Mouse (Mus musculus) gastrocnemius, postnatal 4 days (tissue): ENCODE data around the gene 9530053A07Rik. TPM values are rescaled to one million over a fixed set of nuclear protein-coding genes. Genes with fewer than 3 reads are reported as not detected.

Source experiments
- DNase-seq, 2 experiments: peaks; one replicate each; pipeline ENCODE4 v3.0.0; 2021 to 2022; ENCODE audit warnings: low spot score in 2 of 2, mixed read lengths in 2 of 2
- total RNA-seq, 2 experiments: library from RNA; stranded (reverse); gene quantifications; 2 replicates each; pipeline ENCODE4 v1.2.3; 2021

The 9530053A07Rik gene
- total RNA-seq, 2 experiments from 2014 or later, result not detected

DNA sequence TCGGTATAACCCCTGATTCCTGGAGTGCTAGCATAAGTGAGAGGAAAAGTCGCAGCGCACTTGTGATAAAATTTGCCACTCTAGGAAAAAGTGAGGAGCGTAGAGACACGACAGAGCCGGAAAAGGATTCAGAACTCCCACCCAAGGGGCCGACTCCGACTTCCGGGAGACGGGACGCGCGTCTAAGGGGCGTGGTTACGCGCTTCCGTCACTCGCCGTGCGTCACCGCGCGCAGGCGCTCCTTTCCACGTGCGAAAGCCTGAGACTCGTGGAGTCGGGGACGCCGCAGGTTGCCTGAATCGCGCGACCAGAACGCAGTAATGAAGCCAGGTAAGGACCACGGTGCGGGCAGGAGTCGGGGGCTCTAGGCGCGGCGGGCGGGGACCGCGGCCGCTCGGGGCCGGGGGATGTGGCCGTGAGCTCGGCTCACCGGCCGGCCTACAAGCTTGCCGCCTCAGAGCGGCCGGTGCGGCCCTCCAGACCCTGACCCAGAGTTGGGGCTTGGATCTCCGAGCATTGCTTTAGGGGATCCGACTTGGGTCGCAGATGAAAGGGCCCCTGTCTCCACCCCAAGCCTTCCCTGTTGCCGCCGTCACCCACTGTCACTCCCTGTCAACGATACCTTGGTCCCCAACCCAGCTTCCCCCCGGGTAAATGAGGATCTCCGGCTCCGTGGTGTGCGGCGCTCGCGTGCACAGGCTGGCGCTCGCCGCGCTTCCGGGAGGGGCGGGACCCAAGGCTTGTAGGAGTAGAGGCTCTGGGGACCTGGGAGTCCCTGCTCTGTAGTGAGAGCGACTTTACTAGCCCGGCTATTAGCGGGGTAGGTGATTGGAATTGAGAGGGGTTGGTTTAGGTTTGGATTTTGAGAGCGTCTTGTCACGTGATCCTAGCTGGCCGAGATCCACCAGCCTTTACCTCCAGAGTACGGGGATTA is 40.5 kb downstream of the 9530053A07Rik start, which contains the start of gene Fbl:
Gene Fbl (plus strand): TSS at position 222 of the 934 bp plus-strand sequence.
- peak; percentile 87 to 91 for DNase-seq

- DNase-seq, result no peak
Measured at GRCm38 (mm10) chr7:28175358-28175757, 46.1 kb downstream of the 9530053A07Rik start.

DNA sequence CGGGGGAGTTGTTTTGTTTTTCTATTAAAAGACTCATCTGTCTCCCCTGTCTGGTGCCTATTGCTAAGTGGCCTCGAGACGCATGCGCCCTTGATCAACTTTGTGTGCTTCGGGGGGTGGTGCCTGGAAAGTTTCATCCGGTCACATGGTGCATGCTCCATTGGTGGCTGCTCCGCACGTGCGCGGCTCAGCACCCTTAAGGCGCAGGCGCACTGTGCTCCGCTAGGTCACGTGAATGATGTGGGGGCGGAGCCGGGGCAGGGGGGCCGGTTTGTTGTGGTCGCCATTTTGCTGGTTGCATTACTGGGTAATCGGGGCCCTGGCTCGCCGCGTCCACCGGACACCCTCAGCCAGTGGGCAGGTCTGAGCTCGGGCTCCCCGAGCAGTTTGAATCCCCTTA is 50.0 kb downstream of the 9530053A07Rik start, which contains the start of gene Dyrk1b:
Gene Dyrk1b (plus strand): TSS at position 242 of the 400 bp plus-strand sequence.
- DNase-seq, result peak; percentile 98 to 99

GRCm38 (mm10) chr7:28179741-28180377 is 50.6 kb downstream of the 9530053A07Rik start:
- DNase-seq, result peak; percentile 86 to 93

DNA sequence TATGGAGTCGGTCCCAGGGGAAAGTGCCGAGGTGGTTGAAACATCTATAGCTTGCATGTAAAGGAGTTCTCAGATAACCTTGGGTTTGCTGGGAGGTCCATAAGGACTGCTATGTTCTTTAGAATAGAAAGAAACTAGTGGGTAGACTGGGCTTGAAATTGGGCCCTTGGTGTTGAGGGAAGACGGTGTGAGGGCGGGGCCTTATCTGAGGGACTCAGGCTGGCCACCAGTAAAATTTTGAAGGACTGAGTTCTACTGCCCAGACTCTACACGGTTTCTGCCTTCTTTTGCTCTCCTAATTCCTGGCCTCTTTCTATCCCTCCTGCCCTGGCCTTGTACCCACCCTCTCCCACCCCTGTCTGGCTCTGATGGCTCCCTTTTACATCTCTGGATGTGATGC is 51.6 kb downstream of the 9530053A07Rik start:
- DNase-seq, result no peak

DNA sequence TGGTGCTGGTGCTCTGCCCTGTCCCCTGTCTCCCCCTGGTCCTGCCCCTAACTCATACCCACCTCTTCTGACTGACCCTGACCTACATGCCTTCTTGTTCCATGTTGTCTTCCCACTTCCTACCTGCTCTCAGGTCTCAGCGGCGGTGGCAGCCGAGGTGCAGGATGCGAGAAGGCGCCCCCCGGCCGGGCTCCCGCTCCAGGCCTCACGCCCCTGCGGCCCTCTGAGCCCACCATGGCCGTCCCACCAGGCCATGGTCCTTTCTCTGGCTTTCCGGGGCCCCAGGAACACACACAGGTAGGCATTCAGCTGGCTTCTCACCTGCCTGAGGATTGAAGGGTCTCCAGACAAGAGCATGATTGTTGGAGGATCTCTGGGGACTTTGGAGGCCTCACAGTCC is 52.1 kb downstream of the 9530053A07Rik start:
- DNase-seq, result no peak

DNA sequence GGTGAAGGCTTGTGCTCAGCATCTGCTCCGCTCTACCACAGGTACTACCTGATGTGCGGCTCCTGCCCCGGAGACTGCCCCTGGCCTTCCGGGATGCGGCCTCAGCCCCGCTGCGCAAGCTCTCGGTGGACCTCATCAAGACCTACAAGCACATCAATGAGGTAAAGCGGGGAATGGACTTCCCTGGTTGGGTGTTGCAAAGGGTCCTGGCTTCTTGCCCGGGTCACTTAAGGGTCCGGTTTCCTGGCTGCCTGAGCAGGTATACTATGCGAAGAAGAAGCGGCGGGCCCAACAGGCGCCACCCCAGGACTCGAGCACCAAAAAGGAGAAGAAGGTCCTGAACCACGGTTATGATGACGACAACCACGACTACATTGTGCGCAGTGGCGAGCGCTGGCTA is 53.1 kb downstream of the 9530053A07Rik start:
- peak in 1 of 2 experiments; percentile 18 for DNase-seq

GRCm38 (mm10) chr7:28185884-28186283 is 56.6 kb downstream of the 9530053A07Rik start:
- DNase-seq, result no peak

GRCm38 (mm10) chr7:28186631-28187030 is 57.4 kb downstream of the 9530053A07Rik start:
- DNase-seq, result no peak

DNA sequence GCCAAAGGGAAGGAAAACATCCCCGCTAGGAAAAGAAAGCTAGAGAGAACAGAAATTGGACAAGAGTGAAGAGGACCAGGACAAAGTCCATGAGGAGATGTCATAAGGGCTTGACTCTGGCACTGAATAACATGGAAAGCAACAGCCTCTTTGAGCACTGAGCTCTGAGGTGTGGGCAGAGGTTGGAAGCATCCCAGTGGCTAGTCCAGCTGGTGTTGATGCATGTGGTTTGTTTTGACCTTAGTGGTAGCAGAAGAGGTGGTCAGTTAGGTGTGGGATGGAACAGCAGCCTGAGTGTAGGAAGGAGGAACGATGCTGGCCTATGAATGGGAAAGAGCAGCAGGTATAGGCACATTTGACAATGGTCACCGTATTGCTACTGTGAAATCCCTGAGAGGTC is 62.2 kb downstream of the 9530053A07Rik start:
- DNase-seq, result no peak

DNA sequence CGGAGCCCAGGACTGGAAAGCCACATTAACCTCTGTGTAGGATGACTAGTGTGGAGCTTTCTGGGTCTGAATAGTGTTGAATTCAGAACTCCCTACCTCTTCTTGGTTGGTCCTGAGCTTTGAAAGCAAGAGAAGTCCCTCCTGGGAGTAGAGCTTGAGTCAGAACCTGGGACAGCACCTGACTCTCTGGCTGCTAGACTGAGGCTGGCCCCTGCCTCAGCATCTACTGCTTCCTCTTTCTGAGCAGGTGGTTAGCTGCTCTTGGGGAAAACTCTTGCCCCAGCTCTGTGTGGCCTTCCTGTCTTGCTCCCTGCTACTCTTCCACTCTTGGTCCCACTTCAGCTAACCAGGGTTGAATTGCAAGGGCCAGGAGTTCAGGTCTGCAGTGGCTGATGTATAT is 62.6 kb downstream of the 9530053A07Rik start:
- DNase-seq, result no peak

GRCm38 (mm10) chr7:28195414-28196098 is 66.3 kb downstream of the 9530053A07Rik start:
- no peak for DNase-seq

GRCm38 (mm10) chr7:28196528-28196927 is 67.3 kb downstream of the 9530053A07Rik start:
- peak in 1 of 2 experiments; percentile 54 for DNase-seq

DNA sequence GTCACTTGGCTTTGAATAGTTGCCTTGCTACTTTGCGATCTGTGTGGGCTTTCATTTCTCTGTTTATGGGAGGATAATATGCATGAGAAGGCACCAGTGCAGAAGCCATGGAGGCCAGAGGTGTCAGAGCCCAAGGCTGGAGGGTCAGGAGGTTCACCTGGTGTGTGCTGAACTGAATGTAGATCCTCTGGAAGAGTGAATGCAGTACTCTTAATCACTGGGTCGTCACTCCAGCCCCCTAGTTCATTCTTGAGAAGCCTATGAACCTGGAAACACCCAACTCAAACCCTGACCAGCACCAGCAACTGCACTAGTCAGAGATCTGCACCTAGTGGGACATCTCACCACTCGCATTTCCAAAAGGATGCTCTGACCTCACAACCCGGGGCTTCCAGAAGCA is 69.8 kb downstream of the 9530053A07Rik start:
- no peak for DNase-seq

DNA sequence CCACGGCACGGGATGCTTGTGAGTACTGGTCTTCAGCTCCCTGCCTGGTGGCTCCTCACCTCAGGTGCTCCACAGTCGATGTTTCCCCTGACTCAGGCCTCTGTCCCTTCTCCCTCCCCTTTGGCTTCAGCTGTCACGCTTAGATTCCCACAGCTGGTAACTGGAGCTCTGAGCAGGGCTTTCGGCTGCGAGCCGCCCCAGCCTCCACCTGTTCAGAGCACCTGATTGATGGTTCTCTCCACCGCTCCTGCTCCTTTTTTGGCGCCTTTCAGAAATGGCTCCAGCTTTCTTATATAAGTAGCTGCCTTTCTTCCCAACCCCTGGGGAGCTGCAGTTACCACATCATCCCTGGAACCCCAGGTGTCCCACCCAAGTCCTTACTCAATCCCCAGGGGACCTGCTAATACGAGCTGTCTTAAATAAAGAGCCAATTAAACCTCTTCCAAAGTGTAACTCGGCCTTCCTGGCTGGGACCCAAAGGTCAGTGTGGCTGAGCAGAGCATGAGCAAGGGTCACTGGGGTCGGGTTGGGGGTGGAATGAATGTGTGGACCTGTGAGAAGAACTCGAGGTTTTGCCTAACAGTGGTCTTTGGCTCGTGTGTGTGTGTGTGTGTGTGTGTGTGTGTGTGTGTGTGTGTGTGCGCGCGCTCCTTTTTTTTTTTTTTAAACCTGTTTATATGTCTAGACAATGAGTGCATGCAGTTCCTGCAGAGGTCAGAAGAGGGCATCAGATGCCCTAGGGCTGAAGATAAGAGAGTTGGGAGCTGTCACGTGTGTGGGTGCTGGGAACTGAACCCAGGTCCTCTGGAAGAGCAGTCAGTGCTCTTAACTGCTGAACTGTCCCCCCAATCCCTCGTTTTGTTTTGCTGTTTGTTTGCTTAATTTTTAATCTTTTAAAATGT is 74.2 kb downstream of the 9530053A07Rik start:
- DNase-seq, result peak; percentile 22 to 44

- peak in 1 of 2 experiments; percentile 38 for DNase-seq
Measured at GRCm38 (mm10) chr7:28206044-28206600, 76.9 kb downstream of the 9530053A07Rik start.

- no peak for DNase-seq
Measured at GRCm38 (mm10) chr7:28208396-28208987, 79.2 kb downstream of the 9530053A07Rik start.

DNA sequence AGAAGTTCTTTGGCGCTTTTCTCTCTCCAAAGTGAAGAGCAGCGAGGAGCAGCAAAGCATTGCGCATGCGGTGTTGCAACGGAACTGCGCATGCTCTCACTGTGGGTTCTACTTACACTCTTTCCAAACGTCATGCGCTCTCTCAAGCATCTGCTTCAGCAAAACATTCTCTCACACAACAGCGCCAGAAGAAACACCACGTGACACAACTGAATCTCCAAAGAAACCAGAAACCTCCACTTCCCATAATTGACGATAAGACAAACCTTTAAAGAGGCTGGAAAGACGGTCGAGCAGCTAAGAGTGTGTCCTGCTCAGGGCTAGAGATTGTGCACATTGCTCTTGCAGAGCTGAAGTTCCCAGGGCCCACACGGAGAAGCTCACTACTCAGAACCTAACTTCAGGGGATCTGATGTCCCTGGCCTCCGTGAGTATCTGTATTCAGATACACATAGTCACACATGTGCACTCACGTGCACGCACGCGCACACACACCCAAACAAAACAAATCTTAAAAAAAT is 79.8 kb downstream of the 9530053A07Rik start:
- peak; percentile 22 to 55 for DNase-seq

DNA sequence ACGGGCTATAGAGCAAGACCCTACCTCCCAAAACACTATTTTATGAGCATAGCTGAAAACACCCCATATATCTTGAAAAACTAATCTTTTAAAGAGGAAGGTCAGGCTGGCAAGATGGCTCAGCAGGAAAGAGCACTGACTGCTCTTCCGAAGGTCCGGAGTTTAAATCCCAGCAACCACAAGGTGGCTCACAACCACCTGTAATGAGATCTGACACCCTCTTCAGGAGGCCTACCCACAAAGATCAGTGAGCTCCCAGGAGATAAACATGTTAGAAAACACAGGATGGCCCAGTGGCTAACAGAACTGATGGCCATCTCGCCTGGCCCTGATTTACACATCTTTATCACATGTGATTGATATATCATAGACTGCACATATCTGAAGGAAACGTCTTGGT is 81.5 kb downstream of the 9530053A07Rik start:
- peak in 1 of 2 experiments; percentile 2 for DNase-seq
